Mouse (Mus musculus) limb, embryonic 14.5 days (tissue): ENCODE results near the gene Tubb5. TPM values are rescaled to one million over a fixed set of nuclear protein-coding genes. Genes with fewer than 3 reads are reported as not detected.

ENCODE experiments used
- ATAC-seq: fragments of 200-750 bp; cut with Nextera tagmentation; 2 replicates; pipeline ENCODE4 v1.8.0; 2017; ENCODE audit warnings: low read depth, moderate number of reproducible peaks, moderate TSS enrichment; ENCODE audit not compliant: low FRiP score
- DNase-seq: peaks from one replicate; pipeline ENCODE4 v3.0.0-alpha.2; 2015; ENCODE audit warnings: low spot score
- H3K27ac ChIP-seq: fragments of 300-500 bp; sonication (generic); replicated peaks from 2 replicates; pipeline ENCODE4 v1.5.1; 2014; ENCODE audit warnings: low read depth, mild to moderate bottlenecking, low read length, moderate library complexity, mixed read lengths
- H3K27me3 ChIP-seq: fragments of 300-500 bp; sonication (generic); 2 replicates; pipeline ENCODE4 v1.6.1; 2014; ENCODE audit warnings: low read length, mixed read lengths; ENCODE audit not compliant: control insufficient read depth, insufficient read depth
- H3K36me3 ChIP-seq: fragments of 300-500 bp; sonication (generic); 2 replicates; pipeline ENCODE4 v1.6.1; 2014; ENCODE audit warnings: mild to moderate bottlenecking, low read length, moderate library complexity, mixed read lengths; ENCODE audit not compliant: control insufficient read depth, insufficient read depth
- H3K4me1 ChIP-seq: fragments of 300-500 bp; sonication (generic); 2 replicates; pipeline ENCODE4 v1.6.1; 2014; ENCODE audit warnings: antibody characterized with exemption, low read length, mixed read lengths; ENCODE audit not compliant: control insufficient read depth, insufficient read depth
- H3K4me2 ChIP-seq: fragments of 300-500 bp; sonication (generic); replicated peaks from 2 replicates; pipeline ENCODE4 v1.6.1; 2014; ENCODE audit warnings: low read depth, mild to moderate bottlenecking, low read length, moderate library complexity; ENCODE audit not compliant: severe bottlenecking
- H3K4me3 ChIP-seq: fragments of 300-500 bp; sonication (generic); replicated peaks from 2 replicates; pipeline ENCODE4 v1.5.1; 2014; ENCODE audit warnings: low read length
- H3K9ac ChIP-seq: fragments of 300-500 bp; sonication (generic); 2 replicates; pipeline ENCODE4 v1.6.1; 2014; ENCODE audit warnings: mild to moderate bottlenecking, low read depth, low read length, moderate library complexity; ENCODE audit not compliant: severe bottlenecking
- H3K9me3 ChIP-seq: fragments of 300-500 bp; sonication (generic); 2 replicates; pipeline ENCODE4 v1.6.1; 2016; ENCODE audit warnings: low read length; ENCODE audit not compliant: control insufficient read depth
- POLR2A ChIP-seq: fragments of 200-500 bp; IDR thresholded peaks from 2 replicates; pipeline ENCODE4 v1.8.0; 2012; ENCODE audit warnings: inconsistent platforms, mild to moderate bottlenecking, moderate library complexity, borderline replicate concordance; ENCODE audit not compliant: insufficient read depth, insufficient read length; ENCODE audit errors: extremely low read depth
- WGBS: fragments of 180-500 bp; shearing (Covaris S2); extraction: QIAGEN DNeasy Blood & Tissue Kit; methylation state at CpG from one replicate; pipeline ENCODE4 v1.1.7; 2014; 5-methylcytosine and 5-hydroxymethylcytosine counted together
- polyA plus RNA-seq, 2 experiments: library from polyadenylated mRNA; depleted of rRNA in 1 of 2; stranded (reverse) in 1 of 2; unstranded in 1 of 2; fragments of >200 nt; fragmentation: Nextera tagmentation in 1 of 2; extraction: Ambion mirVana in 1 of 2; gene quantifications; 2 replicates each; pipeline versions ENCODE4 v1.2.1 to v1.2.3; 2012 to 2014

The Tubb5 gene
- polyA plus RNA-seq, 2 experiments: 808 to 1,341 TPM

DNA sequence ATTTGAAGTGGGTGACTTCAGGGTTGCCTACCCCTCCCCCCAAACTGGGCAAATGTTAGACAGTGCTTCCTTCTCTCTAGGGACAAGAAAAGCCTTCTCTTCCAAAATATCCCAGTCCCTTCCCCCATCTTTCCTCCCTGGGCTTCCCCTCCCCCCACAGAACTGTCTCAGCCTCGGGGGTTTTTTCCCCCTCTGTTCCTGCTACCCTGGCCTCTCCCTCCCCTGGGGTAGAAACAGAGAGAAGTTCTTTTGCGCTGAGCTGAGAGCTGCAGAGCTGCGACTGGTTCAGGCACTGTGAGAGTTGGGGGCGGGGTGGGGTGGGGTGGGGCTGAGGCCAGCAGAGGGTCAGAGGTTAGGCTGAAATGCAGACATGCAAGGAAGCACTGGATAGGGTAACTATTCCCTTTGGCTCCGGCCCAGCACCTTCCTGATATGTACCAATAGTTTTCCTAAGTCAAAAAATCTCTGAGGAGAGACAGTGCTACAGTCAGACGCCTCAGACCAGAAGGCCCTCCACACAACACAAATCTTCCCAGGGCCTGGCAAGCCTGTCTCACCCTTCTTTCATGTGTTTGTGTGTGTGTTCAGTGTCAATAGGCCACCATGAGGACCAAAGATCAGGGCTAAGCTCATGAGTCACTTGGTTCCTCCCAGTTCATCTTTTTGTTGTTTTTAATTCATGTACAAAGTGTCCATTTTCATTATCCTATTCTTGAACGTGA lies 31.4 kb upstream of the Tubb5 start:
- no peak for ATAC-seq
- peak overlapping the region; percentile 83 for H3K9ac ChIP-seq
- DNase-seq: no peak
- no peaks in the 10 kb centered on the region for H3K9me3 ChIP-seq
- H3K4me1 ChIP-seq: peaks cover 39% of the 10 kb centered on the region
- WGBS: 4% methylated on average over 7 of the region's 7 CpGs
- H3K27ac ChIP-seq: peak overlapping the region; percentile 59
- H3K27me3 ChIP-seq: no peaks in the 10 kb centered on the region
- peak overlapping the region; percentile 62 for H3K4me3 ChIP-seq
- peak overlapping the region; percentile 97 for H3K4me2 ChIP-seq
- TF ChIP-seq POLR2A: no peak
- H3K36me3 ChIP-seq: peaks cover 14% of the 10 kb centered on the region

DNA sequence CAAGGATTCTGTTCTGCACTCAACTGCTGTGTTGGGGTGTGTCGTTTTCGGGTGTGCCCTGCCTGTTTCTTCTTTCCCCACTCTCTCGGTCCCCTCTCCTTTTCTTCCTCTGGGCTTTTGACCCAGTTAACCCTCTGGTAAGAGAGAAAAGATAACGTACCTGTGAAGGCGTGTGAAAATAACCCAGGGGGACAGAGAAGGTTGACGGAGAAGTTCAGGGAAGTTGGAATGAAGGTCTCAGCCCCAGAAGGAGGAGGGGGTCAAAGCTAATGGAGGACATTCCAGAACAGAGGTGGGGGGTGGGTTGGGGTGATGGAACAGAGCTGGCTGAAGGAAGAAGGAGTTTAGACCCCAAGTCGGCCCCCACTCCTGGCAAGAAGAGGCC lies 30.8 kb upstream of the Tubb5 start:
- DNase-seq (no peak), ATAC-seq (no peak)
- Histone ChIP-seq H3K27ac (peak overlapping the region; percentile 59), H3K9ac (peak overlapping the region; percentile 83), H3K4me3 (peak overlapping the region; percentile 62), H3K9me3 (no peaks in the 10 kb centered on the region), H3K27me3 (no peaks in the 10 kb centered on the region), H3K36me3 (peaks cover 8% of the 10 kb centered on the region), H3K4me2 (peak overlapping the region; percentile 97), H3K4me1 (peaks cover 39% of the 10 kb centered on the region)
- no peak for TF ChIP-seq POLR2A
- 4% methylated on average over 7 of the region's 7 CpGs for WGBS

DNA sequence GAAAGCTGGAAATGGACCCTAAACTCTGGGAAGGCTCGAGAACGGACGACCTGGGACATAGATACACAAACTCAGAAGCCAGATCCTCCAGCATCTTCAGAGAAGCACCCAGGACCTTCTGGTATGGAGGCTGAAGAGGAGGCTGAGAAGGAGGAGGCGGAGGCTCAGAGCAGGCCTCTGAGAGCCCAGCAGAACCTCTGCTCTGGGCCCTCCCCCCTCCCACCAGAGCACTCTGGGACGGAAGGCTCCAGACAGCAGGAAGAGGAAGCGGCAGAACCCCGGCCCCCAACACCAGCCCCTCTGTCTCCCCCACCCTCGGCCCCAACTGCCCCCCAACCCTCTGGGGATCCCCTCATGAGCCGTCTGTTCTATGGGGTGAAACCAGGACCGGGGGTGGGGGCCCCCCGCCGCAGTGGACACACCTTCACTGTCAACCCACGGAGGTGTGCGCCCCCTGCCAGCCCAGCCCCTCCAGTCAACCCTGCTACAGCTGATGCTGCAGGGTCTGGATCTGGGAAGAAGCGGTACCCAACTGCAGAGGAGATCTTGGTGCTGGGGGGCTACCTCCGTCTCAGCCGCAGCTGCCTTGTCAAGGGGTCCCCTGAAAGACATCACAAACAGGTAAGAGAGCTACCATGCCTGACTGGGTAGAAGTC lies 30.2 kb upstream of the Tubb5 start:
- 0 out of 2 replicates have a peak overlapping the region, but pooled peaks have one; percentile 59 for H3K27ac ChIP-seq
- 28% methylated on average over 14 of the region's 17 CpGs for WGBS

DNA sequence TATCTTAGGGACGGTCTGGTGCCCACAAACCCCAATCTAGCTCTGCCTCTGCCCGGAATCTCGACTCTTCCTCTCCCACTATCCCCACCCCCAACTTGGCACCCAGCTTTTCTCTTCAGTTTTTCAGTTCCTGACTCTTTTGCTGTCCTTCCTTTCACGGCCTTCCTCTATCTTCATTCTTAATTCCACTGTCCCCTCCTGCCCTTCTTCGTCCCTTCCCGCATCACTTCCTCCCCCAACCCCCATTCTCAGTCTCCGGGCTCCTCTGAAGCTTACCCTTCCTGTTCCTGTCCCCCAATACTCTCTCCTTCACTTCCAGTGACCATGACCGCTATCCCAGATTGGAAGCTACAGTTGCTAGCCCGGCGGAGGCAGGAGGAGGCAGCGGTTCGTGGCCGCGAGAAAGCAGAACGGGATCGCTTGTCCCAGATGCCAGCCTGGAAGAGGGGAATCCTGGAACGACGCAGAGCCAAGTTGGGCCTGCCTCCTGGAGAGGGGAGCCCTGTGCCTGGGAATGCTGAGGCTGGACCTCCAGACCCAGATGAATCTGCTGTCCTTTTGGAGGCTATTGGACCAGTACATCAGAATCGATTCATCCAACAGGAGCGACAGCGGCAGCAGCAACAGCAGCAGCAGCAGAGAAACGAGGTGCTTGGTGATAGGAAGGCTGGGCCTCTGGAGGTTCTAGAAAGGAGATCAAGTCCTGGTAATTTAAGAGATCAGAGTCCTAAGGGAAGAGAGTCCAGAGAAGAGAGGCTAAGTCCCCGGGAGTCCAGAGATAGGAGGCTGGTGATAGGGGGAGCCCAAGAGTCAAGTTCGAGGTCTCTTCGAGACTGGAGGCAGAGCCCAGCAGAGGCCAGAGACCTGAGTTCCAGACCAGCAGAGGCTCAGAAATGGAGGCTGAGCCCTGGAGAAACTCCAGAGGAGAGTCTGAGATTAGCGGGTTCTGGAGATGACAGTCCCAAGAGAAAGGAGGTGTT lies 29.1 kb upstream of the Tubb5 start:
- peak overlapping the region; percentile 92 for H3K27ac ChIP-seq
- H3K9me3 ChIP-seq: no peaks in the 10 kb centered on the region
- H3K4me1 ChIP-seq: peaks cover 39% of the 10 kb centered on the region
- peak overlapping the region; percentile 83 for H3K9ac ChIP-seq
- 10% methylated on average over 26 of the region's 26 CpGs for WGBS
- TF ChIP-seq POLR2A: no peak
- peak overlapping the region; percentile 62 for H3K4me3 ChIP-seq
- no peaks in the 10 kb centered on the region for H3K27me3 ChIP-seq
- no peak for ATAC-seq
- peak overlapping the region; percentile 97 for H3K4me2 ChIP-seq
- no peak for DNase-seq
- H3K36me3 ChIP-seq: peaks cover 11% of the 10 kb centered on the region

More for the DNA sequence above, 30.2 kb upstream of the Tubb5 start:
- peak overlapping the region; percentile 62 for H3K4me3 ChIP-seq
- H3K9ac ChIP-seq: peak overlapping the region; percentile 83
- no peaks in the 10 kb centered on the region for H3K27me3 ChIP-seq
- no peak for DNase-seq
- TF ChIP-seq POLR2A: no peak
- peaks cover 9% of the 10 kb centered on the region for H3K36me3 ChIP-seq
- peak overlapping the region; percentile 97 for H3K4me2 ChIP-seq
- H3K4me1 ChIP-seq: peaks cover 39% of the 10 kb centered on the region
- ATAC-seq: no peak
- H3K9me3 ChIP-seq: no peaks in the 10 kb centered on the region
